Mouse (Mus musculus): Measurements from ENCODE around the gene Tacc2.

- TF ChIP-seq CTCF (IDR thresholded peaks at IDR 0.05; ENCODE audit: extremely low read depth, insufficient read length, insufficient replicate concordance, low read depth, low read length) (no peak), POLR2A (IDR thresholded peaks at IDR 0.05; ENCODE audit: low read depth, low read length) (no peak)
Observed at GRCm38 (mm10) chr7:130645332-130645993, 68.2 kb downstream of the Tacc2 start.

All from small intestine, adult 2 months (tissue).